Mouse (Mus musculus): Measurements from ENCODE around the gene Pomp.

Pomp gene

DNA sequence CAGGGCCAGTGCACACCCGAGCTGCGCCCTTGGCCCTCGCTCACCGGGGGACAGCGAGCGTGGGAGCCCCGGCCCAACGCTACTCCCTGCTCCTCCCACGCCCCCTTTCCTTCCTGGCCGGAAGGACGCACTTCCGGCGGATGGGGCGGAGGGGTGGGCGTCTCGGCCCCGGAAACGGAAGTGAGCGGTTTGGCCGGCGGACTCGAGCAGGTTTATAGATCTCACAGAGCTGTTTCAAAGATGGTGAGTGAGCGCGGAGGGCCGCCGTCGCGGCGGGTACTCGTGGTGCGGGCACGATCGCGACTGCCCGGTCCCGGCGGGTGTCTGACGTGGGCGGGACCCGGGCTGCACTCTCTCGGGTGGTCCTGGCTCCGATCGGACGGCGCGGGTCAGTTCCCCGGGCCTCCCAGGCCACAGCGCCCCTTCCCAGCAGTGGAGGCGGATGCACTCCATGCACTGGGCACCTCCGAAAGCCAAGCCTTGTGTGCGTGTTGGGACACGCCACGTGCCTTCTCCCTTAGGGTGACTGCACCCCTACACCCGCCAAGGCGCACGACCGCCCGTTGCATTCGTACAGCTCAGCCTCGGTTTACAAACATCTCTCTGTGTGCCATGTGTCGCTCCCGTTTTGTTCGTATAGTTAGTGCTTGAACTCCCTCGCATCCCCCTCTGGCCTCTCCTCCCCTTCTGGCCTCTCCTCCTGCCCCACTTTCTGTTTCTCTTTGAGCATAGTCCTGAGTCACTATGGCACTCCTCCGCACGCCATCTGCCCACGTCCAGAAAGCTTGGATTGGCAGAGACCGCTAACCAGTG lies at the start of gene Pomp:
TSS of gene Pomp (plus strand) at position 13 of the 813 bp plus-strand sequence.
- DNase-seq (ENCODE audit: low spot score), result peak; percentile 84

- DNase-seq (ENCODE audit: low spot score), result no peak
Measured at GRCm38 (mm10) chr5:147812255-147813040, 47.8 kb upstream of the Pomp start.

- DNase-seq (ENCODE audit: low spot score), result no peak
Measured at GRCm38 (mm10) chr5:147814971-147815370, 45.3 kb upstream of the Pomp start.

- DNase-seq (ENCODE audit: low spot score), result no peak
Measured at GRCm38 (mm10) chr5:147815592-147815991, 44.7 kb upstream of the Pomp start.

DNA sequence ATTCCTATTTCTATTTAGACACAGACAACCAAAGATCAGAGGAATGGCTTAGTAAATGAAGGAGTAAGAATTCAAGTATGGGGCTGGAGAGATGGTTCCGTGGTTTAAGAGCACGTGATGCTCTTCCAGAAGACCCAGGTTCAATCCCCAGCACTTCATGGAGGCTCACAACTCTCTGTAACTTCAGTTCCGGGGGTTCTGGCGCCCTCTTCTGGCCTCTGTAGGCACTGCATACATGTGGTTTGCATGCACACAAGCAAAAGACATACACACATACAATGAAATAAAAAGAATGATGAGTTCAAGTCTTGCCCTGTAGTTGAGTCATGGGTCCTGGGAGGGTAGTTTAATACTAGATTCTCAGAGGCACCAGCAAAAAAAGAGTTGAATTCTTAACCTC lies 43.8 kb upstream of the Pomp start:
- no peak for DNase-seq (ENCODE audit: low spot score)

GRCm38 (mm10) chr5:147817747-147818496 lies 42.3 kb upstream of the Pomp start:
- DNase-seq (ENCODE audit: low spot score), result no peak

- no peak for DNase-seq (ENCODE audit: low spot score)
Measured at GRCm38 (mm10) chr5:147818866-147819265, 41.4 kb upstream of the Pomp start.

- no peak for DNase-seq (ENCODE audit: low spot score)
Measured at GRCm38 (mm10) chr5:147819895-147820294, 40.4 kb upstream of the Pomp start.

DNA sequence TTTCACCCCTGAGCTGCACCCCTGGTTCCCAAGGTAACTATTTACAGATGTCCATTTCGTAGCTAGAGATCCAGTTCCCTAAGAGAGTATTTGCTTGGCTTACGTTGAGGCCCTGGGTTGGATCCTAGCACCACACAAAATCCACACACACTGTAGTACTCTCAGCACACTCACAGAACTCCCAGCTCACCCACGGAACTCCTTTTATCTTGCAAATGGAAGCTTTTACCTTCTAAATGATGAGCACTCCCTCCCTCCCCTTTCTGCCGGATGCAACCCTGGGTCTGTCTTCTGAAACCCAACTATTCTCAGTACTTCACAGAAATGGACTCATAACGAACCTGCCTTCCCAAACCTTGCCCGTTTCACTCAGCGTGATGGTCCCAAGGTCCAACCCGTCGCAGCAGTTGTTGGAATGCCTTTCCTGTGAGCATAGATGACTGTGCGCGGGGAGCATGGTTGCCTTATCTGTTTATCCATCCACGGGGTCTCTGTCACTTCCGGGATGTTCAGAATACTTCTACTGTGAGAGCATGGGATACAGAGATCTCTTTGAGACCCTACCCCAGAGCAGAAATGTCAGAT lies 36.1 kb upstream of the Pomp start:
- DNase-seq (ENCODE audit: low spot score), result no peak

- DNase-seq (ENCODE audit: low spot score), result no peak
Measured at GRCm38 (mm10) chr5:147825375-147825969, 34.8 kb upstream of the Pomp start.

- DNase-seq (ENCODE audit: low spot score), result no peak
Measured at GRCm38 (mm10) chr5:147826091-147826490, 34.2 kb upstream of the Pomp start.

DNA sequence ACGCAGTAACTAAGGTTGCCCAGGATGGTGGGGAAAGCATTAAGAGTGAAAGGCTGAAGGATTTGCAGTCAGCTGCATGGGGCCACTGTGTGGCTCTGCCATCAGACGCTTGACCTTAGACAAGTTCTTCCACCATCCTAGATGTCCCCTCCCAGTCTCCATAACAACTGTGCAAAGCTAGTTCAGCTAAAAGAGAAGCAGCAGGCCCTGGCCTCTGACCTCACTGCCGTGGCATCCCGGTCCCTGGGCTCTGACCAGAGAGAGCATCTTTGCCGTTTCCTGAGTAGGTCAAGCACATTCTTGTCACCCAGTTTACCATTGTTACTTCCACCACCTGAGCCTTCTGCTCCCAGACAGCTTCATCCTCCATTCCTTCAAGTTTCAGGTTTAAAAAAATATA lies 33.7 kb upstream of the Pomp start:
- no peak for DNase-seq (ENCODE audit: low spot score)

DNA sequence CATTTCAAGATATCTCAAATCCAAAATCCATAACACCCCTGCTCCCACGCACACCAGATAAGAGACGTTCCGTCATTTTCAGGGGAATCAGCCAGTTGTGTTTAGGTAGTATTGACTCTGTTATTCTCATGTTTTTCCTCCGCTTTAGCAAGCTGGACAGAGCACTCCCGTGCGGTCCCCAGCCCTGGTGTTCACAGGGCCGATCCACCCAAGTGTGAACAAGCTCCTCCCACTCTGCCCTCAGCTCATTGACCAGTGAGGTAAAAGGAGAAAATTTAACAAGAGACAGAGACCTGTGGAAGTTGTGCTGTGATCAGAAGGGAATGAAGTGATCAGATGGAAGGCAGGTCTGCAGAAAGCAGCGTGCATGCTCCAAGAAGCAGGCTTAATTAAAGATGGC lies 31.4 kb upstream of the Pomp start:
- DNase-seq (ENCODE audit: low spot score), result no peak

DNA sequence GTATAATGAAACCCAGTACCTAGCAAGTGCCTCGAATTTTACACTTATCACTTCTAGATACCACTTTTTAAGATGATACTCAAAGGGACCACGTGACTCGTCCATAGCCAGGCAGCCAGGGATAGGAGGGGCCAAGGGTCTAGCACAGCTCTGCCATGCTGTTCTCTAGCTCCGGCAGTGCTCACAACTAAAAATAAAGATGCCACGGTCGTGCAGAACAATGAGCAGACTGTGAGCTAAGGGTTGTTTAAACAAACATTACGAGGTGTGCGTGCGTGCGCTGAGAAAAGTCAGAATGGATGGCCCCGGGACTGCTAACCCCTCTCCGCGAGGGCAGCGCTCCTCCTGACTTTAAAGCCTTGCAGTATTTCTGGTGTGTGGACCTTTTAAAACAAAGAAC lies 27.4 kb upstream of the Pomp start:
- no peak for DNase-seq (ENCODE audit: low spot score)

DNA sequence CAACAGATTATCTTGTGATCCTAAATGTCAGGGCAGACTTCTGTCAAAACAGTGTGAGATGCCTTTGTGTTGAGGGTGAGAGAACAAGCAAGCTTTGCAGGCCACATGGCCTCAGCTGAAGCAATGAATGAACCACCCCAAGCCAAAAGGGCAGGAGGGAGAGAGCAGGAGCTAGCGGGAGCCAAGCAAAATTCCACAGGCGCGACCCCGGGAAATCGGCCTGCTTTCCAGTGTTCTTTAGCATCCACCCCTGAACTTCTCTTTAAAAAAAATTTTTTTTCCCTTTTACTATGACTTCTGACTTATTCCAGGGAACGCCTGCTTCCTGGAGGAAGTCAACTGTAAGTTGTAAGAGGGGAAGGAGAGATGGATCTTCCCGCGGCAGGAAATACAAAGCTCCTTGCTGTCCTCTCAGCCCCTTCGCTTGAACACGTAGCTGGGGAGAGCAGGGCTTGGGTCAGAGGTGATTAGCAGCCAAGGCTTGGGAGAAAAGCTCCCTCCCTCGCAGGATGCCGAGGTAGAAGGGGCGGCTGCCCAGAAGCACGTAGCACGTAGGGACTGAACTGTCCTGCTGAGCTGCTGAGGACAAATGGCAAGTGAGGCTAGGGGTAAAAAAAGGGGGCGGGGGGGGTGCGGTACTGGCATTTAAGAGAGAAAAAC lies 25.3 kb upstream of the Pomp start:
- no peak for DNase-seq (ENCODE audit: low spot score)

GRCm38 (mm10) chr5:147839418-147839817 lies 20.8 kb upstream of the Pomp start:
- no peak for DNase-seq (ENCODE audit: low spot score)

DNA sequence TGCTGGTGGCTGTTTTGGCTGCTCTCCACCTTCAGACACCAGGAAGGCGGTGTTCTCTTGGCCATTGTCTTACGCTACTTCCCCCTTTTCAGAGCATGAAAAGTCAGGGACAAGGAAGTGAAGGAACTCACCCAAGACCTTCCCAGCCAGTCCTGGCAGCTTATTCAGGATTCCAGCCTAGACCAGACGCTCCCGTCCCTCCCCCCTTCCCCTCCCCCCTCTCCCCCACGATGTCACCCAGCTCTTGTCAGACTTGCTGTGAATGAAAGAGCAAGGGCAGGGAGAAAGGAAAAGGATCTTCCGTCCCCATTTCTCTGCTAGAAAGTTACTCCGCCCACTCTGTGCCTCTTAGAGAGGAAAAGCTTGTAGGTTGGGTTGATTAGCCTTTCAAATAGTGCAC lies 16.9 kb upstream of the Pomp start:
- no peak for DNase-seq (ENCODE audit: low spot score)

GRCm38 (mm10) chr5:147845319-147845718 lies 14.9 kb upstream of the Pomp start:
- DNase-seq (ENCODE audit: low spot score), result no peak

- DNase-seq (ENCODE audit: low spot score), result no peak
Measured at GRCm38 (mm10) chr5:147847361-147847760, 12.9 kb upstream of the Pomp start.

GRCm38 (mm10) chr5:147848164-147848863 lies 11.9 kb upstream of the Pomp start:
- peak; percentile 52 for DNase-seq (ENCODE audit: low spot score)

DNA sequence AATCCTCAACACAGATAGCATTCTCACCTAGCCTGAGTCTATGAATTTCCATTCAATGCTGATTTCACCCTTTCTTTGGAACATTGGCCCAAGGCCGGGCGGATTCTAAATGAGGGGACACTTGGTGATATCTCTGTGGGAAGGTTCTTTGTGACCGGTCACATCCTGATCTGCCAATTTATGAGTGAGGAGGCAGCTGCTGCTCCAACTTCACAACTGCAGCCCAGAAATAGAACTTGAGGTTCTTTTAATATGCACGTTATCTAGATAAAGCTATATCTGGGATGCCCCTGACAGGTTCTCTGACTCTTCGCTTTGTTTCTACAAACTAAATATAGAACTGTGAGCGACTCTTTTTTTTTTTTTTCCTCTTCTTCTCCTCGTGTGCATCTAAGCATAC lies 10.1 kb upstream of the Pomp start:
- DNase-seq (ENCODE audit: low spot score), result no peak
